Mouse (Mus musculus) hindbrain, embryonic 14.5 days (tissue): ENCODE data around the gene Csrnp1. TPM values are rescaled to one million over a fixed set of nuclear protein-coding genes. Genes with fewer than 3 reads are reported as not detected.

Experiments used
- ATAC-seq: fragments of 200-750 bp; cut with Nextera tagmentation; 2 replicates; pipeline ENCODE4 v1.8.0; 2017; ENCODE audit warnings: moderate number of reproducible peaks, mild to moderate bottlenecking, moderate TSS enrichment, moderate library complexity; ENCODE audit not compliant: low FRiP score
- DNase-seq: peaks from one replicate; pipeline ENCODE4 v3.0.0-alpha.2; 2015; ENCODE audit warnings: low spot score
- H3K27ac ChIP-seq: fragments of 300-500 bp; sonication (generic); 2 replicates; pipeline ENCODE4 v1.5.1; 2014; ENCODE audit warnings: mild to moderate bottlenecking, moderate library complexity
- H3K27me3 ChIP-seq: fragments of 300-500 bp; sonication (generic); 2 replicates; pipeline ENCODE4 v1.6.1; 2014; ENCODE audit warnings: mild to moderate bottlenecking, low read length, mixed read lengths; ENCODE audit not compliant: control insufficient read depth, insufficient read depth
- H3K36me3 ChIP-seq: fragments of 300-500 bp; sonication (generic); replicated peaks from 2 replicates; pipeline ENCODE4 v1.6.1; 2014; ENCODE audit not compliant: control insufficient read depth, insufficient read depth
- H3K4me1 ChIP-seq: fragments of 300-500 bp; sonication (generic); replicated peaks from 2 replicates; pipeline ENCODE4 v1.6.1; 2014; ENCODE audit warnings: antibody characterized with exemption, low read length, mixed read lengths; ENCODE audit not compliant: control insufficient read depth, insufficient read depth
- H3K4me2 ChIP-seq: fragments of 300-500 bp; sonication (generic); replicated peaks from 2 replicates; pipeline ENCODE4 v1.6.1; 2014; ENCODE audit warnings: mild to moderate bottlenecking, moderate library complexity
- H3K4me3 ChIP-seq: fragments of 300-500 bp; sonication (generic); replicated peaks from 2 replicates; pipeline ENCODE4 v1.5.1; 2014; ENCODE audit warnings: mild to moderate bottlenecking, low read length
- H3K9ac ChIP-seq: fragments of 300-500 bp; sonication (generic); 2 replicates; pipeline ENCODE4 v1.6.1; 2014
- H3K9me3 ChIP-seq: fragments of 300-500 bp; sonication (generic); 2 replicates; pipeline ENCODE4 v1.6.1; 2016; ENCODE audit warnings: low read length; ENCODE audit not compliant: control insufficient read depth
- WGBS: fragments of 180-500 bp; shearing (Covaris S2); extraction: QIAGEN DNeasy Blood & Tissue Kit; methylation state at CpG from one replicate; pipeline ENCODE4 v1.1.7; 2014; 5-methylcytosine and 5-hydroxymethylcytosine counted together
- polyA plus RNA-seq: library from polyadenylated mRNA; unstranded; fragments of >200 nt; fragmentation: Nextera tagmentation; extraction: Ambion mirVana; gene quantifications from 2 replicates; pipeline ENCODE4 v1.2.1, GENCODE M21; 2014

The Csrnp1 gene
- polyA plus RNA-seq, 1 experiment from 2014 or later, result 0.68 TPM

- H3K27ac ChIP-seq, result no peak overlapping the region
- H3K27me3 ChIP-seq, result no peaks in the 10 kb centered on the region
- no peaks in the 10 kb centered on the region for H3K4me1 ChIP-seq
- H3K9me3 ChIP-seq, result no peaks in the 10 kb centered on the region
- no peak overlapping the region for H3K9ac ChIP-seq
- no peak for DNase-seq
- H3K4me3 ChIP-seq, result no peak overlapping the region
- H3K4me2 ChIP-seq, result no peak overlapping the region
- 80% methylated on average over 8 of the region's 8 CpGs for WGBS
- ATAC-seq, result no peak
- peaks cover 91% of the 10 kb centered on the region for H3K36me3 ChIP-seq
Measured at GRCm38 (mm10) chr9:119925729-119926128, 58.7 kb downstream of the Csrnp1 start.

GRCm38 (mm10) chr9:119925120-119925657 is 59.3 kb downstream of the Csrnp1 start:
- DNase-seq (no peak), ATAC-seq (no peak)
- Histone ChIP-seq H3K4me3 (no peak overlapping the region), H3K9ac (no peak overlapping the region), H3K4me2 (no peak overlapping the region), H3K9me3 (no peaks in the 10 kb centered on the region), H3K36me3 (peaks cover 92% of the 10 kb centered on the region), H3K27ac (no peak overlapping the region), H3K27me3 (no peaks in the 10 kb centered on the region), H3K4me1 (no peaks in the 10 kb centered on the region)
- WGBS, result 96% methylated on average over 16 of the region's 16 CpGs

DNA sequence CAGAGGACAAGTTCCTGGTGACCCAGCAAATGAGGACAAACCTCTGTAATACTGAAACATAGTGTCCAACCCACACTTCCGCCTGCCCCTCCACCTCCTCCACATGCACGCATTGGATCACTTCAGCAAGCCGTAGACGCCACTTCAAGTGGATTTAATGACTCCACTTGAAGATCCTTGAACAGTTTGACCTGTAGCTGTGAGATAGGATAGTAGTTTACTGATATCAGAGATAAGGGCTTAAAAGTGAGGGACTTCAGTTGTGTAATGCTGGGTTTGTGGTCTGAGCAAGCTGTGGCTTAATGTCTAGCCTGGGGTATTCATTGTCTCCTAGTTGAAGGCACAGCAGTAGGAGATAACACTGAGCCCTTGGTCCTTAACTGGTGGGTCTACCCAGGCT is 61.0 kb downstream of the Csrnp1 start:
- Histone ChIP-seq H3K4me3 (no peak overlapping the region), H3K9ac (no peak overlapping the region), H3K27ac (no peak overlapping the region), H3K27me3 (no peaks in the 10 kb centered on the region), H3K4me1 (no peaks in the 10 kb centered on the region), H3K36me3 (peaks cover 96% of the 10 kb centered on the region), H3K4me2 (no peak overlapping the region), H3K9me3 (no peaks in the 10 kb centered on the region)
- no peak for ATAC-seq
- no peak for DNase-seq
- 95% methylated on average over 4 of the region's 4 CpGs for whole genome bisulfite sequencing

Other genes starting within 250 kb of the Csrnp1 start
- 0.21 and 0.34 TPM in 2 replicates for gene Scn11a, start 159.2 kb downstream of the Csrnp1 start, polyA plus RNA-seq
- 63.6 and 66.9 TPM in 2 replicates for gene Wdr48, start 89.8 kb downstream of the Csrnp1 start, polyA plus RNA-seq
- 24.3 and 27.9 TPM in 2 replicates for gene Gorasp1, start 47.1 kb downstream of the Csrnp1 start, polyA plus RNA-seq
- gene Ttc21a, start 47.1 kb downstream of the Csrnp1 start, polyA plus RNA-seq, result 1.2 TPM in 2 replicates
- gene Xirp1, start 38.9 kb upstream of the Csrnp1 start, polyA plus RNA-seq, result 0.04 TPM in 1 of 2 replicates, not detected in the other
- gene Cx3cr1, start 85.2 kb upstream of the Csrnp1 start, polyA plus RNA-seq, result 6.5 and 9.0 TPM in 2 replicates
- not detected in 2 replicates for gene Ccr8, start 107.5 kb upstream of the Csrnp1 start, polyA plus RNA-seq
- 38.3 and 43.0 TPM in 2 replicates for gene Slc25a38, start 125.7 kb upstream of the Csrnp1 start, polyA plus RNA-seq
- 1,110 and 1,180 TPM in 2 replicates for gene Rpsa, start 143.0 kb upstream of the Csrnp1 start, polyA plus RNA-seq
- 0.08 and 0.15 TPM in 2 replicates for gene Mobp, start 165.0 kb upstream of the Csrnp1 start, polyA plus RNA-seq